Mouse (Mus musculus): ENCODE results near the gene Ubald2. TPM values are rescaled to one million over a fixed set of nuclear protein-coding genes. Genes with fewer than 3 reads are reported as not detected.

The Ubald2 gene
- polyA plus RNA-seq, 2 experiments = 50.3 to 70.9 TPM

DNA sequence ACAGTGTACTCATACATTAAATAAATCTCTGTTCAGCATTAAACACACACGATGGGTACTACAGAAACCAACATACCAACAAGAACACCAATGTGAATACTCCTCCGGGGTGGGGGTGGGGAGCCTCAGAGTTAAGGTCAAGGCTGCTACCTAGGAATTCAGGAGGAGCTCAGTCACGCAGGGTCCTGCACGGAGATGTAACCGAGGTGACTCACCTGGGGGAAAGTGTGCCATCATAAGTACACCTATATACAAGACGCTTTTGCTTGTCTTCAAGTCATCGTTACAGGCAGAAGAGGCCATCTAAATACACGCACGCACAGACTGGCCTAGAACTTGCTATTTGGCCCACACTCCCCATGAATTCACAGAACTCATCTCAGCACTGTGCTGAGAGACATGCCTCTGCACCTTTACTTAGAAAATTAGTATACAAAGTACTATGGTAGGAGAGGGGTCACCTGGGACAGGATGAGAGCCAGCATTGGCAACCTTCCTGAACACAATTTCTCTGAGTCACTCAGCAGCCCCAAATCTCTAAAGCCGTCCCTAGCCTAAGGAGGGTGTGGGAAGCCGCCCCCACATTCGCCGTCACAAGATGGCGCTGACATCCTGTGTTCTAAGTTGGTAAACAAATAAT, 44.9 kb upstream of the Ubald2 start:
- Histone ChIP-seq H3K36me3 (replicated peaks; ENCODE audit: control insufficient read depth, insufficient read depth, low read depth) (no peaks in the 10 kb centered on the region), H3K27ac (peak overlapping the region; percentile 86), H3K4me2 (ENCODE audit: low read depth) (peak overlapping the region; percentile 54), H3K4me3 (ENCODE audit: insufficient read depth in 1 of 2, low read depth in 2 of 2, low read length in 2 of 2) (peak overlapping the region; percentile 16 to 37), H3K4me1 (replicated peaks; ENCODE audit: control insufficient read depth in 2 of 2, insufficient read depth in 2 of 2, low read length in 1 of 2) (peaks cover 0 to 17% of the 10 kb centered on the region in 2 experiments), H3K9me3 (ENCODE audit: control insufficient read depth, low read length) (no peaks in the 10 kb centered on the region), H3K9ac (replicated peaks) (peak overlapping the region; percentile 61), H3K27me3 (ENCODE audit: control insufficient read depth, insufficient read depth, low read length) (no peaks in the 10 kb centered on the region)
- TF ChIP-seq CTCF (IDR thresholded peaks at IDR 0.05; ENCODE audit: low read depth) (peak; percentile 43), EP300 (IDR thresholded peaks at IDR 0.05; ENCODE audit: low read depth) (no peak)
- ATAC-seq (ENCODE audit: insufficient read depth) (peak; percentile 85), DNase-seq (ENCODE audit: low read depth in 3 of 3, low spot score in 3 of 3) (peak in 1 of 3 experiments; percentile 66)
- WGBS (ENCODE audit: insufficient replicate concordance) = 61% methylated on average over 14 of the region's 14 CpGs

- ATAC-seq (ENCODE audit: insufficient read depth) (peak; percentile 62; the same call in 1 of the 2 replicates), DNase-seq (ENCODE audit: low read depth in 3 of 3, low spot score in 3 of 3) (no peak)
- H3K36me3 ChIP-seq (replicated peaks; ENCODE audit: control insufficient read depth, insufficient read depth, low read depth) = peaks cover 5% of the 10 kb centered on the region
- H3K4me3 ChIP-seq (ENCODE audit: insufficient read depth in 1 of 2, low read depth in 2 of 2, low read length in 2 of 2) = peak overlapping the region in 1 of 2 experiments; percentile 40; a peak in 2 of 4 replicates
- peak overlapping the region; percentile 5; the same call in 1 of the 2 replicates for H3K9ac ChIP-seq (replicated peaks)
- H3K27me3 ChIP-seq (ENCODE audit: control insufficient read depth, insufficient read depth, low read length) = no peaks in the 10 kb centered on the region
- 77% methylated on average over 4 of the region's 4 CpGs for WGBS (ENCODE audit: insufficient replicate concordance)
- H3K27ac ChIP-seq = no peak overlapping the region; the same call in 1 of the 2 replicates
- H3K4me2 ChIP-seq (ENCODE audit: low read depth) = peak overlapping the region; percentile 38
- no peaks in the 10 kb centered on the region for H3K9me3 ChIP-seq (ENCODE audit: control insufficient read depth, low read length)
- TF ChIP-seq EP300 (IDR thresholded peaks at IDR 0.05; ENCODE audit: low read depth) (no peak), CTCF (IDR thresholded peaks at IDR 0.05; ENCODE audit: low read depth) (no peak)
- H3K4me1 ChIP-seq (replicated peaks; ENCODE audit: control insufficient read depth in 2 of 2, insufficient read depth in 2 of 2, low read length in 1 of 2) = peaks cover 0 to 3% of the 10 kb centered on the region in 2 experiments; a peak in 1 of 4 replicates
Observed at GRCm38 (mm10) chr11:116394769-116395168, 39.1 kb upstream of the Ubald2 start.

DNA sequence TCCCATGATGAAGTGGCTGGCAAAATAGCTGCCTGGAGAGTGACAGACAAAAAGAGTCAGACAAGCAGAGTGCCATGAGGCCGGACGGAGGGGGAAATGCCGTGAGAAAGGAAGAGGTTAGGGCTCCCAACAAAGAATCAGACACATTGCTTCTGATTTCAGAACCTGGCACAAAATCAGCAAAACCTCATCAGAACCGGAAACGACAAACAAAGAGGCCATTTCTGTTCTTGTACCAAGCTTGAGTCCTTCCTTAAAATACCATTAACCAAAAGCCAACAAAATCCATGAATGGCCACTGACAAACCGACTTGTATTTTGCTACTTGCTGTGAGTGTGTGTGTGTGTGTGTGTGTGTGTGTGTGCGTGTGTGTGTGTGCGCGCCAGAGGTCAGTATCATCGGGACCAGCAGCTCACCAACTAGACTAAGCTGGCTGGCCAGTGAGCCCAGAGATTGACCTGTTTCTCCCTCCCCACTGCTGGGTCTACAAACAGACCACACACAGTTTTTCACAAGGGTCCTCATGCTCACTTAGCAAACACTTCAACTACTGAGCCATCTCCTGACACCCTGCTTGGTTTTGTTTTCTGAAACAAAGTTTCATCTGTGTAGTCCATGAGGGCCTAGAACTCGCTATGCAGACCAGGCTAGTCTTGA, 37.5 kb upstream of the Ubald2 start:
- Histone ChIP-seq H3K27me3 (ENCODE audit: control insufficient read depth, insufficient read depth, low read length) (no peaks in the 10 kb centered on the region), H3K36me3 (replicated peaks; ENCODE audit: control insufficient read depth, insufficient read depth, low read depth) (peaks cover 5% of the 10 kb centered on the region), H3K4me2 (ENCODE audit: low read depth) (no peak overlapping the region), H3K4me1 (replicated peaks; ENCODE audit: control insufficient read depth in 2 of 2, insufficient read depth in 2 of 2, low read length in 1 of 2) (peaks cover 0 to 7% of the 10 kb centered on the region in 2 experiments; a peak in 1 of 4 replicates), H3K4me3 (ENCODE audit: insufficient read depth in 1 of 2, low read depth in 2 of 2, low read length in 2 of 2) (no peak overlapping the region), H3K27ac (no peak overlapping the region), H3K9me3 (ENCODE audit: control insufficient read depth, low read length) (no peaks in the 10 kb centered on the region), H3K9ac (replicated peaks) (no peak overlapping the region)
- DNase-seq (ENCODE audit: low read depth in 3 of 3, low spot score in 3 of 3) = no peak
- ATAC-seq (ENCODE audit: insufficient read depth) = no peak
- 81% methylated on average over 11 of the region's 11 CpGs for WGBS (ENCODE audit: insufficient replicate concordance)
- no peak for TF ChIP-seq EP300 (IDR thresholded peaks at IDR 0.05; ENCODE audit: low read depth)
- TF ChIP-seq CTCF (IDR thresholded peaks at IDR 0.05; ENCODE audit: low read depth) = no peak

GRCm38 (mm10) chr11:116396934-116397330, 37.0 kb upstream of the Ubald2 start:
- H3K27me3 ChIP-seq (ENCODE audit: control insufficient read depth, insufficient read depth, low read length) = no peaks in the 10 kb centered on the region
- H3K4me2 ChIP-seq (ENCODE audit: low read depth) = no peak overlapping the region
- H3K4me1 ChIP-seq (replicated peaks; ENCODE audit: control insufficient read depth in 2 of 2, insufficient read depth in 2 of 2, low read length in 1 of 2) = peaks cover 0 to 7% of the 10 kb centered on the region in 2 experiments; a peak in 1 of 4 replicates
- peaks cover 5% of the 10 kb centered on the region for H3K36me3 ChIP-seq (replicated peaks; ENCODE audit: control insufficient read depth, insufficient read depth, low read depth)
- no peak overlapping the region for H3K4me3 ChIP-seq (ENCODE audit: insufficient read depth in 1 of 2, low read depth in 2 of 2, low read length in 2 of 2)
- no peak for ATAC-seq (ENCODE audit: insufficient read depth)
- DNase-seq (ENCODE audit: low read depth in 3 of 3, low spot score in 3 of 3) = no peak
- H3K27ac ChIP-seq = no peak overlapping the region
- H3K9me3 ChIP-seq (ENCODE audit: control insufficient read depth, low read length) = no peaks in the 10 kb centered on the region
- no peak overlapping the region for H3K9ac ChIP-seq (replicated peaks)
- no peak for TF ChIP-seq EP300 (IDR thresholded peaks at IDR 0.05; ENCODE audit: low read depth)
- no peak for TF ChIP-seq CTCF (IDR thresholded peaks at IDR 0.05; ENCODE audit: low read depth)
- 82% methylated on average over 3 of the region's 3 CpGs for WGBS (ENCODE audit: insufficient replicate concordance)
